Mouse (Mus musculus) layer of hippocampus, adult 2 months (tissue): ENCODE results near the gene Gid4. TPM values are rescaled to one million over a fixed set of nuclear protein-coding genes. Genes with fewer than 3 reads are reported as not detected.

Experiments used
- DNase-seq, 2 experiments: peaks; one replicate each; pipeline ENCODE4 v3.0.0; 2022; ENCODE audit warnings: low spot score in 2 of 2
- H3K27ac ChIP-seq: fragments of 200-600 bp; 2 replicates; pipeline ENCODE4 v1.8.1; 2022
- H3K4me3 ChIP-seq: fragments of 200-600 bp; 2 replicates; pipeline ENCODE4 v1.8.1; 2022; ENCODE audit warnings: mild to moderate bottlenecking
- CTCF ChIP-seq: fragments of 200-600 bp; conservative IDR thresholded peaks from 2 replicates; pipeline ENCODE4 v1.8.1; 2022; ENCODE audit warnings: antibody characterized with exemption, mild to moderate bottlenecking, moderate library complexity
- total RNA-seq, 2 experiments: library from RNA; stranded (reverse); gene quantifications; 2 replicates each; pipeline ENCODE4 v1.2.3; 2021

Gene Gid4
- total RNA-seq, 2 experiments from 2014 or later, result 48.8 to 51.1 TPM

DNA sequence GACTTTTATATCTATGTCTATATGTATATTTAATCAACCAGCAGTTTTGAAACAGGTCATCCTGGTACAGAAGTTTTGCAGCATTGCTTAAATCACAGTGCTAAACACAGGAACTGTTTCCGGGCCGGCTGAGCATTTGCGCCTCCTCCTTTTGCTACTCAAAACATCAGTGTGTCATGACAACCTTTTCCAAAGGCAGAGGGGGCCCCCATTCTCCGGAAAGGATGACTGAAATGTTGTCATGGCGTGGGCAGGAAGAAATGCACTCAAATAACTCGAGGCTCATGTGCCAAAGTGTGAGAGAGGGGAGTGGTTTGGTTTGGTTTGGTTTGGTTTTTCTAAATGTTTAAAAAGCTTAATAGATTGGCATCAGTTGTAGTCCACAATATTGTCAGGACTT is 26.0 kb downstream of the Gid4 start:
- Histone ChIP-seq H3K27ac (0 out of 2 replicates have a peak overlapping the region, but pooled peaks have one; percentile 14), H3K4me3 (no peak overlapping the region)
- no peak for TF ChIP-seq CTCF
- DNase-seq, result no peak

DNA sequence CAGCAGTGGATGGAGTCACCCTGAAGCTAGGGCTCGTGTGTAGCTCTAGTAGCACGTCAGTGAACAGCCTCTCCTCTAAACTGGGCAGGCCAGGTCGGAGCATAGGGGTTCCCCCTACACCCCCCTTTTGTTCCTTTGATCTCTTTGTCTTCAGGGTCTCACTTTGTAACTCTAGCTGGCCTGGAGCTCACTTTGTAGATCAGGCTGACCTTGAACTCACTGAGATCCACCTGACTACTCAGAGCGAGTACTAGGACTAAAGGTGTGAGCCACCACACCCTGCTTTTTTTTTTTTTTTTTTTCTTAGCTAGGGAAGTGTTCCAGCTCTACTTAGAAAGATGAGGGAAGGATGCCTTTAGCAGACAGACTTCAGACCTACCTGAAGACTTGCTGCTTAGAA is 27.1 kb downstream of the Gid4 start:
- H3K27ac ChIP-seq, result no peak overlapping the region
- TF ChIP-seq CTCF, result no peak
- no peak overlapping the region for H3K4me3 ChIP-seq
- no peak for DNase-seq

DNA sequence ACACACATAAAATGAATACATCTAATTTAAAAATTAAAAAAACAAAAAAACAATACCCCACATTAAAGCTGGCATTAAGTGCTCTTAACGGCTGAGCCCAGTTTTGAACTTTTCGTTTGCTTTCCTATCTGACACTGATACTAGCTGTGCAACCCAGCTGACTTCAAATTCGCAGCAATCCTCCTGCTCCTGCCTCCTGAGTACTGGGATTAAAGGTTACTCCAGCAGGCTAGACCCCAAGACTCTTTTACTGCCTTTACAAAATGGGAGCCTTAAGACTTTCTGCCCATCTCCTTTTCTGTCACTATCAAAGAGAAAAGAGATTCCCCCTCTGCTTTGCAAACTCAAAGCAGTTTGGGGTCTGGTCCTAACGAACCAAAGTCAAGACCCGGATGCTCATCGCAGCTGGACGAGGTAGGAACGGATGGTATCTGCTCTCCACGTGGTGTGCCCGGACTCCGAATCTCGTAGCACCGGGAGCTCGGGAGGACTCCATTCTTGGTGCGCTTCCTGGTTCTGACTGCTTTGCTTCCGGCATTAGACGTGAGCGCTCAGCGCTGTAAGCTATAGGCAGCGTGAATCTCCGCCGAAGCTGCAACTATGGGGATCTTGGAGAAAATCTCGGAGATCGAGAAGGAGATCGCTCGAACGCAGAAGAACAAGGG is 37.3 kb downstream of the Gid4 start, which contains the start of gene Drg2:
Gene Drg2, plus strand, starts transcription at position 512 of the 665 bp plus-strand sequence.
- H3K4me3 ChIP-seq, result peak within 1 kb of the TSS; percentile 83
- DNase-seq, result peak; percentile 90 to 92
- H3K27ac ChIP-seq, result peak within 1 kb of the TSS; percentile 82
- TF ChIP-seq CTCF, result no peak

DNA sequence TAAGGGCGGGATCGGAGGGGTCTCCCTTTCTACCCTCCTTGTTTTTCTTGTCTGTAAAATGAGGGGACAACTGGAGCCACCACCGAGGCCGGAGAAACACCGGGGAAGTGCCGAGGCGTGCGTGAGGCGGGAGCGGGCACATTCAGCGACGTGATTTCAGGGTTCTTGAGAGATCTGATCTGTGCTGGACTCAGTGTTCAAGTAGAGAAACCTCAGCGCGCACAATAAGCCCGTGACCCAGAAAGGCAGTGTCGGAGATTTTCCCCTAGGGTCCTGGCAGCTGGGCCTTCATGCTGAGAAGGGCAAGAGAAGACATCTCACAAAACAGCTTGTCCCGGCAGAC is 37.8 kb downstream of the Gid4 start:
- Histone ChIP-seq H3K27ac (peak overlapping the region; percentile 82), H3K4me3 (peak overlapping the region; percentile 83)
- no peak for DNase-seq
- no peak for TF ChIP-seq CTCF

DNA sequence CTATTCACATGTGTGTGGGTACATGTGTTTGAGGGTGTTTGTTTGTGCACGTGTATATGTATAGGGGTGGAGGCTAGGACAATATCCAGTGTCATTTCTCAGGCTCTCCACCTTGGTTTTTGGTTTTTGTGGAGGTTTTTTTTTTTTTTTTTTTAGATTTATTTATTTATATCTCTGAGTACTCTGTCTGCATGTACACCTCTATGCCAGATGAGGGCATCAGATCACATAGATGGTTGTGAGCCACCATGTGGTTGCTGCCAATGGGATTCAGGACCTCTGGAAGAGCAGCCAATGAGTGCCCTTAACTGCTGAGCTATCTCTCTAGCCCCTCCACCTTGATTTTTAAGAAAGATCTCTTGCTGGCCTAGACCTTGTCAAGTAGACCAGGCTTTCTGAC is 41.0 kb downstream of the Gid4 start:
- no peak for DNase-seq
- Histone ChIP-seq H3K27ac (no peak overlapping the region), H3K4me3 (no peak overlapping the region)
- TF ChIP-seq CTCF, result peak; percentile 55

DNA sequence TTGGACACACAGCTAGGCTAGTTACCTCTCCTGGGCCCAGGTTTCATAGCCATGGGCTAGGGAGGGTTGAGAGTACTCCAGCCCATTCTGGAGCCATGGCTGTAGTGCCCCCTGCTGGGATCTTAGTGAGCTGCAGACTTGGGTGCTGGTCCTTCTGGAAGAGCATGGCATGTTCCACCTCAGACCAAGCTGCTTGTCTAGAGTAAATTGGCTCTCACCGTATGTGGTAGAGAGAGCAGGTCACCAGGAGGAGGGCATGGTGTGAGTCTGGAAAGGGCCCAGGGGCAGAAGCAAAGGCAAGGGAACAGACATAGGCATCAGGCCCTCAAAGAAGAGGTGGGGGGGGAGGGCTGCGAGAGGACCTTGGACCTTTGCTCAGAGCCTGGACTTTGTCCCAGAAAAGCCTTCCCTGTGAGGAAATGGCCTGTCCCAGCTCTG is 49.0 kb downstream of the Gid4 start:
- no peak overlapping the region for H3K4me3 ChIP-seq
- H3K27ac ChIP-seq, result no peak overlapping the region
- TF ChIP-seq CTCF, result peak; percentile 78
- DNase-seq, result peak in 1 of 2 experiments; percentile 58

DNA sequence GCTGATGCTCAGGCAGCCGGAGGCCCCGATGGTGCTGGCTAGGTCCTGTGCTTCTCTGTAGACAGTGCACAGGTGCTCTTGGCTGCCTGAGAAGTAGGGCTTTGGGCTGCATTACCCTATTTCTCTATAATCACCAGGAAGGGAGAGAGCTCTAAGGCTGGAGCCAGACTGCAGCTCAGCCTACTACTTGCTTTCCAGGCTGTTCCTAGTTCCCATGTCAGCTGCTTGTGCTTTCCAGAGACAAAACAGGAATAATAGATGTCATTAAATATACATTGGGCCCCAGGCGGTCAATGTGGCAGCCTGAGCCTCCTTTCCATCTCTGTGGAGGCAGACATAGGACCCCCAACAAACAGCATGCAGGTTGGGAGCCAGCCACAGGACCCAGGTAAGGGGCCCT is 52.1 kb downstream of the Gid4 start, which contains the start of gene Myo15:
Gene Myo15, plus strand, starts transcription at position 301 of the 400 bp plus-strand sequence.
- no peak within 1 kb of the TSS for H3K27ac ChIP-seq
- TF ChIP-seq CTCF, result no peak
- H3K4me3 ChIP-seq, result no peak within 1 kb of the TSS
- no peak for DNase-seq

DNA sequence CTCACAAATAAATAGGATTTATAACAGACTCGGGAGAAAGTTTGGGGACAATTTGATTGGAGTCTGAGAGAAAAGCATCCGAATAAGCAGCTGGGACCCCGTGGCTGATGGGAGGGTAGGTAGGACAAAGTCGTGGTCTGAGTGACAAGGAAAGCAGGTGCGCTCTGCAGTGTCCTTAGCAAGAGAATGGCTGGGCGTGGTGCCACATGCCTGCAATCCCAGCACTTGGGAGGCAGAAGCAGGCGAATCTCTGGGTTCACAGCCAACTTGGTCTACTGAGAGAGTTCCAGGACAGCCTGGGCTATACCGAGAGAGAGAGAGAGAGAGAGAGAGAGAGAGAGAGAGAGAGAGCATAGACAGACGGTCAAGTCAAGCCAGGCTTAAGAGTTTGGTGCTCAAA is 53.8 kb downstream of the Gid4 start:
- no peak for DNase-seq
- Histone ChIP-seq H3K27ac (no peak overlapping the region), H3K4me3 (no peak overlapping the region)
- no peak for TF ChIP-seq CTCF

DNA sequence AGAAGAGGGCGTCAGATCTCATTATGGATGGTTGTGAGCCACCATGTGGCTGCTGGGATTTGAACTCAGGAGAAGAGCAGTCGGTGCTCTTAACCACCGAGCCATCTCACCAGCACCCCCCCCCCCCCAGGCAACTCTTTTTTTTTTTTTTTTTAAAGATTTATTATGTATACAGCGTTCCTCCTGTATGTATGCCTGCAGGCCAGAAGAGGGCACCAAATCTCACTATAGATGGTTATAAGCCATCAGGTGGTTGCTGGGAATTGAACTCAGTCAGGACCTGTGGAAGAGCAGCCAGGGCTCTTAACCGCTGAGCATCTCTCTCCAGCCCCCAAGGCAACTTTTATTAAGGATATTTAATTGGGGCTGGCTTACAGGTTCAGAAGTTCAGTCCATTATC is 57.6 kb downstream of the Gid4 start:
- peak; percentile 20; the same call in 1 of the 2 replicates for TF ChIP-seq CTCF

DNA sequence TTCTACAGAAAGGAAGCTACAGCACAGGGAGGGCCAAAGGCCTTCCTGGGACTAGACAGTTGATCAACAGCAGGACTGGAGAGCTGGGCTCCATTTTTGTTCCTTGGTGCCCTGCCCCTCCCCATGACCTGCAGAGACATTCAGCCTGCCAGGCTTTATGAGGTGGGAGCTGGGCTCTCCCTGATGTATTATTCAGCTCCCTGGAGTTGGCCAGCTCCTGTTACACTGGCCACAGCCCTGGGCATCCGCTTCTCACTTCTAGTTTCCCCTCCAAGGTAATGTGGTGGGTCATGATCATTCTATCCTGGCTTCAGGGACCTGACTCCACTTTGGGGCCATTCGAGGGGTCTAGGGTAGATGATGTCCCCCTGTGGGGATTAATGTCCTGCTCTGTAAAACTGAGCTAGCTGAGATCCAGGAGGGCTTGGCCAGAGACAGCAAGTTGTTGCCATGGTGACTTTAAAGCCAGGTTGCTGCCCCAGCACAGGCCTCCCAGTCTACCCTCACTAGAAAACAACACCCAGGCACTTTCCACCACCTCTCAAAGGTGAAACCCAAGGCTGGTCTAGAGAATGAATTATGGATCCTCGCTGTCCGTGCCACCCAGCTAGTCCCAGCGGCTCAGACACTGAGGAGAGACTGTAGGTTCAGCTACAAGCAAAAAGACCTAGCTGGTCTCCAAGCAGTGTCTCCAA is 58.9 kb downstream of the Gid4 start:
- no peak for DNase-seq
- H3K27ac ChIP-seq, result no peak overlapping the region
- no peak overlapping the region for H3K4me3 ChIP-seq
- no peak for TF ChIP-seq CTCF

More for the DNA sequence above, 57.6 kb downstream of the Gid4 start:
- Histone ChIP-seq H3K27ac (no peak overlapping the region), H3K4me3 (no peak overlapping the region)
- DNase-seq, result no peak

DNA sequence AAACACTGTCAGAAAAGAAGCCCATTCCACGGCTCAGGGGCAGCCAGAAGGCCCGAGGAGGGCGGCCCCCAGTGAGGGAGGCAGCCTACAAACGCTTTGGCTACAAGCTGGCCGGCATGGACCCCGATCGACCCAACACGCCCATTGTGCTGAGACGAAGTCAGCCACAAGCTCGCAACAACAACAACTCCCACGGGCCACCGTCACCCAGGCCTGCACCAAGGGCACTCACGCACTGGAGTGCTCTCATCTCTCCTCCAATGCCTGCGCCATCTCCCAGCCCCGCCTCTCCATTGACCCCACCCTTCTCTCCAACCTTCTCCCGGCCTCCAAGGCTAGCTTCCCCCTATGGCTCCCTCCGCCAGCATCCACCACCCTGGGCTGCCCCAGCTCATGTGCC is 61.2 kb downstream of the Gid4 start:
- no peak for TF ChIP-seq CTCF
- DNase-seq, result no peak
- Histone ChIP-seq H3K4me3 (no peak overlapping the region), H3K27ac (no peak overlapping the region)

DNA sequence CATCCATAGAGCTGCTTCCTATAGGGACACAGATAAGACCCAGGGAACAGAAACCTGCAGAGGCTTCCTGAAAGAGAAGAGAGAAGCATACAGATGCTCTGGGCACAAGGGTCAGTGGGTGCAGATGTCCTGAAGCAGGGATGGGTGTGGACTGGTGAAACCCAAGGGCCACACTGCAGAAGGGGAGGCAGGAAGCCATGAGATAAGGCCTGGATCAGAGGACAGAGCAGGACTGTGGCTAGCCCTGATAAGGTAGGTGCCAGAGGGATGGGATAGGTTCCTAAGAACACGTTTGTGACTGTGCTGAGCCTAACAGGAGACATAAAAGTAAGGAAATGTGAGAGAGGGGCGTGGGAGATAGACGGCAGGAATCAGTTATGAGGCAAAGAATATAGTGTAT is 69.3 kb downstream of the Gid4 start:
- no peak for DNase-seq
- TF ChIP-seq CTCF, result no peak
- no peak overlapping the region for H3K4me3 ChIP-seq
- H3K27ac ChIP-seq, result no peak overlapping the region

DNA sequence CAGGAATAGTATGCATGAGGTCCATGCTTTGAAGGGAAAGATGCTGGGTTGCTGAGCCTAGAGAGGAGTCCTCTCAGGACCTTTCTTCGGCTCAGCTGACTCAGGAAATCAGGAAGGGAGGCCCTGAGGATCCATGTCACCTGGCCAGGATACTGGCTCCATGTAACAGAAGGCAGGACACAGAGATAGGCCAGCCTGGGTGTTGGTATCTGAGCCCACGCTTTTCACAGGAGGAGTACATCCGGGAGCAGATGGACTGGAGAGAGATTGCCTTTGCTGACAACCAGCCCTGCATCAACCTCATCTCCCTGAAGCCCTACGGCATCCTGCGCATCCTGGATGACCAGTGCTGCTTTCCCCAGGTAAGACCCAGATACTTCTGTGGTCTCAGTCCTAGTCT is 75.8 kb downstream of the Gid4 start:
- Histone ChIP-seq H3K27ac (no peak overlapping the region), H3K4me3 (no peak overlapping the region)
- DNase-seq, result no peak
- TF ChIP-seq CTCF, result no peak

DNA sequence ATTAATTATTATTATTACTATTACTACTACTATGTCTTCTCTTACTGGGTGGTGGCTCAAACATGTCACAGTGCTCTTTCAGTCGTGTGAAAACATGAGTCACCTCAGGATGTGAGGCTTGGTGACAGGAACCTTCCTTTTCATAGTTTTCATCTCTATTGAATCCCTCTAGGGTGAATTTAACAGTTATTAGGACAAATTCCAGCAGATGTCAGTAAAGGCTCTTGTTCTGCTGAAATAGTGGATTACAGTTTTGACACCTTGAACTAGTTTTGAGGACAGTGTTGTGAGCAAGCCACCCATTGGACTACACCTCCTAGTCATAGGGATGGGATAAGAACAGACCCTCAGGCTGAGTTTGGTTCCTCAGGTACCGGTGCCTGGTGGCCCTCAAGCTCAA is 78.7 kb downstream of the Gid4 start:
- no peak for DNase-seq
- peak; percentile 58 for TF ChIP-seq CTCF
- Histone ChIP-seq H3K27ac (no peak overlapping the region), H3K4me3 (no peak overlapping the region)

Other genes starting within 250 kb of the Gid4 start
- 10 to 100 TPM; 64.2 to 70.8 TPM for gene Srebf1, start 194.6 kb upstream of the Gid4 start, total RNA-seq
- gene Tom1l2, start 64.2 kb upstream of the Gid4 start, total RNA-seq, result 100 to 1,000 TPM; 180 to 189 TPM
- 1 to 10 TPM; 6.4 to 8.0 TPM for gene Drc3, start 63.8 kb upstream of the Gid4 start, total RNA-seq
- gene Atpaf2, start 1.3 kb downstream of the Gid4 start, total RNA-seq, result 10 to 100 TPM; 27.3 to 32.7 TPM
- 10 to 100 TPM; 77.1 to 79.4 TPM for gene Drg2, start 37.4 kb downstream of the Gid4 start, total RNA-seq
- under 1 TPM; 0.10 TPM for gene Myo15, start 52.2 kb downstream of the Gid4 start, total RNA-seq
- gene Alkbh5, start 119.2 kb downstream of the Gid4 start, total RNA-seq, result 10 to 100 TPM; 52.0 to 56.6 TPM